Mouse (Mus musculus) embryonic stem cell, embryonic (primary cell): ENCODE data around the gene Tmcc1.
"Not testable (repeated sequence)": the region's sequence is repeated elsewhere in the genome, so short reads cannot be mapped to it uniquely, and the experiment has no call there.

Source experiments
- CTCF ChIA-PET, 4 experiments: fragments of 300-600 bp in 2 of 4; fragments of 350-600 bp in 2 of 4; sonication (Branson Sonifier 250); formaldehyde crosslinking; loops; one replicate each; lab custom pipeline; 2022; ENCODE audit warnings: inconsistent platforms in 2 of 4; lab: Charles Lee
- POLR2A ChIA-PET, 4 experiments: fragments of 300-600 bp in 2 of 4; fragments of 350-600 bp in 2 of 4; sonication (Branson Sonifier 250); formaldehyde crosslinking; loops; one replicate each; lab custom pipeline; 2022; ENCODE audit warnings: antibody characterized with exemption in 4 of 4, inconsistent platforms in 1 of 4; lab: Charles Lee

Tmcc1 gene

GRCm38 (mm10) chr6:116193394-116194393 is at the start of gene Tmcc1:
TSS of gene Tmcc1 (minus strand) at chr6:116193486.
- CTCF ChIA-PET, result interaction anchor here in 2 of 4 experiments (0.5 to 3.2 kb wide), 11 partner anchors 10 to 528 kb away, joined by 3 to 15 read pairs (median 5); partner anchors contain the start of gene Washc2 (in 1 of the 2)
- POLR2A ChIA-PET, result interaction anchor here (0.5 to 8.6 kb wide), 40 partner anchors 8 to 1713 kb away, joined by 3 to 201 read pairs (median 4); partner anchors contain the start of genes Washc2 (in 4 of the 4), Rpl32 (in 2 of the 4), Zfand4 (in 2 of the 4) and Efcab12 (in 1 of the 4)

GRCm38 (mm10) chr6:116240371-116240770 is 47.1 kb upstream of the Tmcc1 start:
- ChIA-PET POLR2A (interaction anchor here in 2 of 4 experiments (0.7 to 2.4 kb wide), 7 partner anchors 9 to 33 kb away, joined by 3 to 9 read pairs (median 4); partner anchors contain the start of genes Washc2 (in 1 of the 2) and Zfand4 (in 1 of the 2)), CTCF (interaction anchor here in 2 of 4 experiments (1.3 to 1.8 kb wide), 2 partner anchors 11 to 12 kb away, joined by 4 to 6 read pairs; no protein-coding TSS in a partner anchor)

DNA sequence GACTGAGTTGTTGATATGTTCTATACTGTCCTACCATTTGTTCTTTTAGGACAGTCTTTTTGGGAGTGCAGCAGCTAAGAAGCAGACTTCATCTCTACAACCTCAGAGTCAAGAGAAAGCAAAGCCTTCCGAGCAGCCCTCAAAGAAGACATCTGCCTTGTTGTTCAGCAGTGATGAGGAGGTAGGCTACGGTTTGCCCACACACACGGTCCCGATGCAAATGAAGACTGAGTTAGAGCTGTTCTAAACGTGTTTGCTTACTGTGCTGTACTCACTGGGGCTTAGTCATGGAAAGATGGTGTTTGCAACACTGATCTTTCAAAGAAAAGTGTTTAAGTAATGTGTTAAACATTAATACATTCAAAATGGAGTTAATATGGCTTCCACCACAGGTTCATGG is 44.8 kb upstream of the Tmcc1 start:
- CTCF ChIA-PET, result no interaction called here
- POLR2A ChIA-PET, result no interaction called here

GRCm38 (mm10) chr6:116235336-116235735 is 42.0 kb upstream of the Tmcc1 start:
- CTCF ChIA-PET, result no interaction called here
- POLR2A ChIA-PET, result interaction anchor here in 1 of 4 experiments (1.2 kb wide), 1 partner anchor 90 kb away, joined by 3 read pairs; no protein-coding TSS in a partner anchor

DNA sequence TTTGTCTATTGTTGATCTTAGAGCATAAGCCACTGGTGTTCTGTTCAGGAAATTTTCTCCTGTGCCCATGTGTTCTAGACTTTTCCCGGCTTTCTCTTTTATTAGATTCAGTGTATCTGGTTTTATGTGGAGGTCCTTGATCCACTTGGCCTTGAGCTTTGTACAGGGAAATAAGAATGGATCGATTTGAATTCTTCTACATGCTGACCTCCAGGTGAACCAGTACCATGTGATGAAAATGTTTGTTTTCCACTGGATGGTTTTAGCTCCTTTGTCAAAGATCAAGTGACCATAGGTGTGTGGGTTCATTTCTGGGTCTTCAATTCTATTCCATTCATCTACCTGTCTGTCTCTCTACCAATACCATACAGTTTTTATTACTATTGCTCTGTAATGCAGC is 41.5 kb upstream of the Tmcc1 start:
- POLR2A ChIA-PET, result interaction anchor here in 2 of 4 experiments (1.2 to 2.0 kb wide), 2 partner anchors 16 to 90 kb away, joined by 3 to 5 read pairs; no protein-coding TSS in a partner anchor
- CTCF ChIA-PET, result not testable (repeated sequence)

GRCm38 (mm10) chr6:116228785-116229525 is 35.7 kb upstream of the Tmcc1 start:
- CTCF ChIA-PET, result interaction anchor here (0.5 to 2.0 kb wide), 18 partner anchors 10 to 403 kb away, joined by 3 to 13 read pairs (median 4); partner anchors contain the start of genes Washc2 (in 2 of the 4), Ift122 (in 1 of the 4), Mbd4 (in 1 of the 4) and Zfand4 (in 1 of the 4)
- POLR2A ChIA-PET, result interaction anchor here in 3 of 4 experiments (0.6 to 5.7 kb wide), 12 partner anchors 9 to 397 kb away, joined by 3 to 39 read pairs (median 5); partner anchors contain the start of genes Washc2 (in 2 of the 3) and Zfand4 (in 2 of the 3)

GRCm38 (mm10) chr6:116227767-116228166 is 34.5 kb upstream of the Tmcc1 start:
- CTCF ChIA-PET, result interaction anchor here in 3 of 4 experiments (0.6 to 2.0 kb wide), 8 partner anchors 16 to 381 kb away, joined by 3 to 8 read pairs (median 6); partner anchors contain the start of genes Washc2 (in 2 of the 3), Ift122 (in 1 of the 3) and Mbd4 (in 1 of the 3)

GRCm38 (mm10) chr6:116207729-116208534 is 14.6 kb upstream of the Tmcc1 start, which contains the start of gene Washc2:
TSS of gene Washc2 (plus strand) at chr6:116208038.
- POLR2A ChIA-PET, result interaction anchor here (0.6 to 11.5 kb wide), 75 partner anchors 9 to 1700 kb away, joined by 3 to 201 read pairs (median 4); partner anchors contain the start of genes Zfand4 (in 4 of the 4), Ift122 (in 3 of the 4), Tmcc1 (in 3 of the 4) and Efcab12 (in 2 of the 4)
- CTCF ChIA-PET, result interaction anchor here in 3 of 4 experiments (0.5 to 1.5 kb wide), 10 partner anchors 9 to 658 kb away, joined by 3 to 15 read pairs (median 4); partner anchors contain the start of gene Tmcc1 (in 1 of the 3)

More at GRCm38 (mm10) chr6:116227767-116228166, 34.5 kb upstream of the Tmcc1 start:
- POLR2A ChIA-PET, result interaction anchor here in 2 of 4 experiments (0.8 to 5.7 kb wide), 10 partner anchors 10 to 36 kb away, joined by 3 to 39 read pairs (median 8); partner anchors contain the start of genes Washc2 (in 2 of the 2) and Zfand4 (in 1 of the 2)

- ChIA-PET POLR2A (interaction anchor here in 3 of 4 experiments (2.1 to 8.6 kb wide), 3 partner anchors 8 to 10 kb away, joined by 11 to 201 read pairs (median 45); partner anchors contain the start of gene Washc2 (in 3 of the 3)), CTCF (interaction anchor here in 2 of 4 experiments (1.6 to 1.9 kb wide), 2 partner anchors 26 to 82 kb away, joined by 4 to 5 read pairs; no protein-coding TSS in a partner anchor)
Observed at GRCm38 (mm10) chr6:116199682-116200081, 6.4 kb upstream of the Tmcc1 start.

DNA sequence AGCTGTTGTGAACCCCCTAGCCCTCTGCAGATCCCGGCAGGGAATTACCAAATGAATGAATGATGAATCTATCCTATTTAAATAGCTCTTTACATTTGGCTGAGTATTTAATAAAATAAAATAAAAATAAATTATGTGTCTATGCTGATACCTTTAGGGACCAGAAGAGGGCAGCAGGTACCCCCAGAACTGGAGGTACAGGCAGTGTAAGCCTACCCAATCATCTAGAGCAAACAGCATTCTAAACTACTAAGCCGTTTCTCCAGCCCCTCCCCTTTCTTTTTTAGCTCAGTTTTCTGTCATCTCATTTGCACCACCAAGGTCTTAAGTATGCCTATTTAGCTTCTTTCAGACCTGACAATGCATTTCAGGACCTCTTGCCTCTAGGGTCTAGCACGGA is 4.9 kb upstream of the Tmcc1 start:
- POLR2A ChIA-PET, result interaction anchor here (0.5 to 8.6 kb wide), 25 partner anchors 9 to 1613 kb away, joined by 3 to 201 read pairs (median 4); partner anchors contain the start of genes Washc2 (in 4 of the 4), Ift122 (in 2 of the 4), Mbd4 (in 2 of the 4) and Zfand4 (in 2 of the 4)
- CTCF ChIA-PET, result interaction anchor here (0.6 to 1.9 kb wide), 16 partner anchors 9 to 434 kb away, joined by 3 to 9 read pairs (median 4); partner anchors contain the start of gene Washc2 (in 2 of the 4)

GRCm38 (mm10) chr6:116195811-116196210 is 2.5 kb upstream of the Tmcc1 start:
- CTCF ChIA-PET, result interaction anchor here in 3 of 4 experiments (0.7 to 3.2 kb wide), 5 partner anchors 12 to 1146 kb away, joined by 3 to 15 read pairs (median 3); partner anchors contain the start of gene Washc2 (in 1 of the 3)

GRCm38 (mm10) chr6:116192809-116193311 is 426 bp downstream of the Tmcc1 start:
- POLR2A ChIA-PET, result interaction anchor here in 3 of 4 experiments (0.5 to 8.6 kb wide), 27 partner anchors 9 to 1714 kb away, joined by 3 to 201 read pairs (median 5); partner anchors contain the start of genes Washc2 (in 3 of the 3), Ift122 (in 1 of the 3), March8 (in 1 of the 3) and Mbd4 (in 1 of the 3)
- CTCF ChIA-PET, result interaction anchor here in 1 of 4 experiments (0.6 to 3.2 kb wide), 2 partner anchors 15 to 65 kb away, joined by 4 to 15 read pairs; partner anchors contain the start of gene Washc2

More at GRCm38 (mm10) chr6:116195811-116196210, 2.5 kb upstream of the Tmcc1 start:
- POLR2A ChIA-PET, result interaction anchor here in 3 of 4 experiments (0.6 to 8.6 kb wide), 7 partner anchors 12 to 552 kb away, joined by 4 to 201 read pairs (median 5); partner anchors contain the start of gene Washc2 (in 3 of the 3)

- ChIA-PET CTCF (no interaction called here), POLR2A (interaction anchor here in 2 of 4 experiments (0.8 to 2.6 kb wide), 5 partner anchors 8 to 19 kb away, joined by 3 to 9 read pairs (median 5); partner anchors contain the start of gene Washc2 (in 2 of the 2))
Observed at GRCm38 (mm10) chr6:116189417-116189816, 3.9 kb downstream of the Tmcc1 start.

- POLR2A ChIA-PET, result no interaction called here
- CTCF ChIA-PET, result no interaction called here
Observed at GRCm38 (mm10) chr6:116186485-116186884, 6.8 kb downstream of the Tmcc1 start.

DNA sequence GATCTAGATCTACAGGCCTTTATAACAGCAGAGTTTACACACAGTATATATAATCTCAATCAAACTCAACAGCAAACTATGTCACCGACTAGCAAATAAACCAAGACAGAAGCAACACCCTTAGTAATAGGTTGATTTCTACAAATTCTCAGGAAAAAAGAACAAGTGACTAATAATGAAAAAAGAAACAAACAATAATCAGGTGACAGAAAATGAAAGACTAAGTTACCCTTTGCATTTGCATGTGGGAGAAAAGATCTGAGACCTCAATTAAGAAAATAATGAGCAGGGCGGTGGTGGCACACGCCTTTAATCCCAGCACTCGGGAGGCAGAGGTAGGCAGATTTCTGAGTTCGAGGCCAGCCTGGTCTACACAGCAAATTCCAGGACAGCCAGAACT is 9.8 kb downstream of the Tmcc1 start:
- ChIA-PET CTCF (no interaction called here), POLR2A (no interaction called here)
